Mouse (Mus musculus): ENCODE results near the gene Akap6.

- TF ChIP-seq CTCF (IDR thresholded peaks at IDR 0.05; ENCODE audit: low read depth): no peak
- no peak for TF ChIP-seq EP300 (IDR thresholded peaks at IDR 0.05; ENCODE audit: low read depth)
Observed at GRCm38 (mm10) chr12:52671943-52672342, 27.2 kb upstream of the Akap6 start.
